Mouse (Mus musculus) CD4-positive, CD25-positive, alpha-beta regulatory T cell, adult 9 weeks (primary cell): ENCODE data around the gene Kcnk3. TPM values are rescaled to one million over a fixed set of nuclear protein-coding genes. Genes with fewer than 3 reads are reported as not detected.

ENCODE experiments used
- polyA plus RNA-seq: library from polyadenylated mRNA; unstranded; fragments of 100-300 nt; shearing (Covaris generic); gene quantifications from one replicate; pipeline ENCODE4 v1.2.1, GENCODE M21; 2017

Kcnk3 gene
- not detected for polyA plus RNA-seq

GRCm38 (mm10) chr5:30587681-30588300 is at the start of gene Kcnk3:
Gene Kcnk3, plus strand, starts transcription at chr5:30588170.

GRCm38 (mm10) chr5:30545698-30546097 is 42.3 kb upstream of the Kcnk3 start, which contains the start of gene Cib4:
Gene Cib4, minus strand, starts transcription at chr5:30545836.

GRCm38 (mm10) chr5:30647815-30648560 is 60.0 kb downstream of the Kcnk3 start, which contains the start of gene Slc35f6:
Gene Slc35f6, plus strand, starts transcription at chr5:30647933.

GRCm38 (mm10) chr5:30666391-30667195 is 78.6 kb downstream of the Kcnk3 start, which contains the start of gene Cenpa:
Gene Cenpa, plus strand, starts transcription at chr5:30666777.

Other genes with a start within 250 kb of the Kcnk3 start
- not detected for gene Otof, start 126.2 kb upstream of the Kcnk3 start, polyA plus RNA-seq
- gene 1700001C02Rik, start 122.1 kb upstream of the Kcnk3 start, polyA plus RNA-seq = not detected
- gene Cib4, start 42.3 kb upstream of the Kcnk3 start, polyA plus RNA-seq = not detected
- gene Slc35f6, start 59.8 kb downstream of the Kcnk3 start, polyA plus RNA-seq = 31.3 TPM
- gene Cenpa, start 78.6 kb downstream of the Kcnk3 start, polyA plus RNA-seq = 81.1 TPM
- gene Dpysl5, start 123.4 kb downstream of the Kcnk3 start, polyA plus RNA-seq = not detected
- gene Mapre3, start 226.5 kb downstream of the Kcnk3 start, polyA plus RNA-seq = 5.3 TPM